Mouse (Mus musculus) retina, embryonic 14.5 days (tissue): ENCODE measurements around the gene Sipa1.

Source experiments
- DNase-seq: peaks from one replicate; pipeline ENCODE4 v3.0.0-alpha.2; 2015; ENCODE audit warnings: low spot score

Gene Sipa1

GRCm38 (mm10) chr19:5641641-5642040 is 21.9 kb downstream of the Sipa1 start:
- no peak for DNase-seq

- DNase-seq = no peak
Observed at GRCm38 (mm10) chr19:5641021-5641420, 22.5 kb downstream of the Sipa1 start.

DNA sequence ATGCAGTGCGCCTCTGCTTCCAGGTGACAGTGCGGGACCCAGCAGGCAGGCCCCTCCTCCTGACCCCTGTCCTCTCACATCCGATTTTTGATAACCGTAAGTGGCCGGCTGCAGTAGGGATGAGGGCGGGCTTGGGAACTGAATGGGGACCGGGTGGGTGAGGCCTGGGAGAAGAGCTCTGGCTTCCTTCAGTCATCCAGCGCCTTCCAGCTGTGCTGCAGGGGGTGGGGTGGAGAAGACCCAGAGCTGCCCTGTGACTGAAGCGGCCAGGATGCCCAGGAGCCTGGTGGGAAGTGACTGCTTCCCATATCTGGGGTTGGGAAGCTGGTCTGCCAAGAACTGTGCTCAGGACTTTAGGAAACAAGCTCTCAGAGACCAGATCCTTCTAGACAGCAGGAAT is 23.2 kb downstream of the Sipa1 start:
- no peak for DNase-seq

DNA sequence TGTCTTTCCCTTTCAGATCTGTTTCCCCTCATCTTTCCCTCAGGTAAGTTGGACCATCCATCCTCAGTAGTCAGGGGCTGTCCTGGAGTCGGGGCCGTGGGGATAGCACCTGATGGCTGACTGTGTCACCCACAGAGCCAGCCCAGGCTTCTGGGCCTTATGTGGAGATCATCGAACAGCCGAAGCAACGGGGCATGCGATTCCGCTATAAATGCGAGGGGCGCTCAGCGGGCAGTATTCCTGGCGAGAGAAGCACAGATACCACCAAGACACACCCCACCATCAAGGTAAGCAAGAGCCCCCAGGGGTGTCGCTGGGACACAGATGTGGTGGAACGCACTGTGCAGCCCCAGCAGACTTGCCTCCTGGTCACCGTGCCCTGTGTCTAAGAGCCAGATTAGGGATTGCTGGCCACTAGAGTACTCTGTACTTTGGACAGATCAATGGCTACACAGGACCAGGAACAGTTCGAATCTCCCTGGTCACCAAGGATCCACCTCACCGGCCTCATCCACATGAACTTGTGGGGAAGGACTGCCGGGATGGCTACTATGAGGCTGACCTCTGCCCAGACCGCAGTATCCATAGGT is 25.0 kb downstream of the Sipa1 start:
- no peak for DNase-seq

GRCm38 (mm10) chr19:5637069-5638047 is 26.1 kb downstream of the Sipa1 start, which contains the start of gene Rela:
Rela (plus strand) TSS chr19:5637483.
- DNase-seq = peak; percentile 84

DNA sequence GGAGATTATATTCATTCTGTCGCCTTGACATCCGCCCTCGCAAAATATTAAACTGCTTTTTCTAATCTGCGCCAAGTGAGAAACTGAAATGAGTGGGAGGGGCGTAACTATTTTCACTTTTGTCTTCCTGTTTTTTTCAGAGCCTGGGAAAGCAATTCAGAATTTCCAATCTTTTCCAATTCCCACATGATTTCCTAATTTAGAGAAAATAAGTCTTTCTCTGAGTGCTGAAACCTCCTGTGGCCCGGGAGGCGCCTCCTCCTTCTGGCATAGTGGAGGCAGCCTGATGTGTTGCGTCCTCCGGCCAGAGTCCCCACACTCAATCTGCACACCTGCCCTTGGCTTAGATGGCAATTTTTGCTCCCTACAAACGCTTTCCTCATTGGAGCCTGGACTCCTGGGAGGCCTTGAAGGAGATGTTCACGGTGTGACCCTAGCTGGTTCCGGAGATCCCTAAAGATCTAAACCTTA is 26.9 kb downstream of the Sipa1 start:
- no peak for DNase-seq

GRCm38 (mm10) chr19:5636036-5636570 is 27.4 kb downstream of the Sipa1 start:
- DNase-seq = no peak

GRCm38 (mm10) chr19:5632120-5632519 is 31.4 kb downstream of the Sipa1 start:
- no peak for DNase-seq

DNA sequence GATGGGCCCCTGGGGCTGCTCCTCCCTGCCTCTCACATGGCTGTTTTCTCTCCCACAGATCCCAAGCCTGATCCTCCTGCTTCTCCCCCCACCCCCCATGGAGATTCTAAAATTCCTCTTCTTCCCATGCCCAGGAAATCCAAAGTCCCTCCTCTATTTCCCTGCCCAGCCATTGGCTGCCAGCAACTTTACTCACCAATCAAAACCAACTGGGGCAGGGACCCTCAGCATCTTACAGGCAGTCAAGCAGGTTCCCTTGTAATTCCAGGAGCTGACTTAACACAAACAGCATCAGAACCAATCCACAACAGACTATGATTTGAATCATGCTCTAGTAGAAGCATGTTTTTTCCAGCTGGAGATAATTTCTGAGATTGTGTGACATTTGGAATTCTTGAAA is 33.6 kb downstream of the Sipa1 start:
- no peak for DNase-seq

DNA sequence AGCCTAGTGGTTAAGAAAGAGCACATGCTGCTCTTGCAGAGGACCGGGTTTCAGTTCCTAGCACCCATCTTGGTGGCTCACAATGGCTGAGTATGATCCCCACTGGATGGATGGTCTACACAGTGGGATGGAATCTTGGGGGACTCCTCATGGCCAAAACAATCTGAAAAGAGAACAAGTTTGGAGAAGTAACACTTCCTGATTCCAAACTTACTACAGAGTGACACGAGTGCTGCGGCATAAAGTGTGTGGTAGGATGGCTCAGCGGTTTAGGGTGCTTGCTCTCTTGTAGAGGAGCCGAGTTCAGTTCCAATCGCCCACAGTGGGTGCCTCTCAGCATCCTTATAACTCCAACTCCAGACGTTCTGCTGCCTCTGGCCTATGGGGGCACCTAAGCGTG is 38.2 kb downstream of the Sipa1 start:
- no peak for DNase-seq

- DNase-seq = no peak
Observed at GRCm38 (mm10) chr19:5621884-5622283, 41.6 kb downstream of the Sipa1 start.

- no peak for DNase-seq
Observed at GRCm38 (mm10) chr19:5620007-5620406, 43.5 kb downstream of the Sipa1 start.

GRCm38 (mm10) chr19:5614953-5615352 is 48.6 kb downstream of the Sipa1 start:
- DNase-seq = no peak

DNA sequence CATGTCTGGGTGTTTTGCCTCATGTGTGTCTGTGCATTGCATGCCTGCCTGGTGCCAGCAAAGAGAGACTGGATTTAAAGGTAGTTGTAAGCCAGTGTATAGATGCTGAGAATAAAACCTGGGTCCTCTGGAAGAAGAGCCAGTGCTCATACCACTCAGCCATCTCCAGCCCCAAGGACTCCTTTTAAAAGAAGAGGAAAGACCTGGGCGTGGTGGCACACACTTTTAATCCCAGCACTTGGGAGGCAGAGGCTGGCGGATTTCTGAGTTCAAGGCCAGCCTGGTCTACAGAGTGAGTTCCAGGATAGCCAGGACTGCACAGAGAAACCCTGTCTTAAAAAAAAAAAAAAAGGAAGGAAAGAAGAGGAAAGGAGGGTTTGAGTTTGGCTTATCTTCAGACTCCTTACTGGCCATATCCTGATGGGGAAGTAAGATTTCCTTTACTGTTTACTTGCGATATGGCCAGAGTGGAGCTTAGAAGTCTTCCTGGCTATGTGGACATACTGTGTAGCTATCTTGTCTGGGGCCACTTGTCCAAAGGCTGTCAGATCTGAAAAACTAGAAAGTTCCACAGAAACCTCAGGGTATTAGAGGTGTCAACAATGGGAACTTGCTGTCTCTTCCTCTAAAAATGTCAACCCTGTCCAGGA is 50.6 kb downstream of the Sipa1 start:
- no peak for DNase-seq

- peak; percentile 45 for DNase-seq
Observed at GRCm38 (mm10) chr19:5611973-5612372, 51.5 kb downstream of the Sipa1 start.

GRCm38 (mm10) chr19:5609547-5610404 is 53.7 kb downstream of the Sipa1 start, which contains the start of gene Kat5:
Kat5 (minus strand) TSS chr19:5610237.
- peak; percentile 91 for DNase-seq

- DNase-seq = no peak
Observed at GRCm38 (mm10) chr19:5609171-5609546, 54.3 kb downstream of the Sipa1 start.

DNA sequence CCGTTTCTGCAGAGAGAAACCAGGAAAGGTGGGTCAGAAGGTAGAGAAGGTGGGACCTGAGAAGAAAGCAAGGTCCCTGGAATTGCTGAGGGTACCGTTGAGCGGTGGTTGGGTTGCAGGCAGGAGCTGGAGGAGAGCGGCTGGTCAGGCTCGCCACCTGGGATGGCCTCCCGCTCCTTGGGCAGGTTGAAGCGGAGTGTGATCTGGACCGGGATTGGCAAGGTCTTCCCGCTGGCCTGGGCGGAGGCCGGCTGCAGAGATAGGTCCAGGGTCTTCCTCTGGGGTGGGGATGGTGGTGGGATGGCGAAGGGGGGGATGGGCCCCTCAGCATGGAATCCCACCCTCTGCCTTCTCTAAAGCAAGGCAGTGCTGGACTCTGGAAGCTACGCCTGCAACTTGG is 54.8 kb downstream of the Sipa1 start:
- no peak for DNase-seq

- no peak for DNase-seq
Observed at GRCm38 (mm10) chr19:5607705-5608410, 55.6 kb downstream of the Sipa1 start.

- DNase-seq = peak; percentile 21
Observed at GRCm38 (mm10) chr19:5606196-5606595, 57.3 kb downstream of the Sipa1 start.

DNA sequence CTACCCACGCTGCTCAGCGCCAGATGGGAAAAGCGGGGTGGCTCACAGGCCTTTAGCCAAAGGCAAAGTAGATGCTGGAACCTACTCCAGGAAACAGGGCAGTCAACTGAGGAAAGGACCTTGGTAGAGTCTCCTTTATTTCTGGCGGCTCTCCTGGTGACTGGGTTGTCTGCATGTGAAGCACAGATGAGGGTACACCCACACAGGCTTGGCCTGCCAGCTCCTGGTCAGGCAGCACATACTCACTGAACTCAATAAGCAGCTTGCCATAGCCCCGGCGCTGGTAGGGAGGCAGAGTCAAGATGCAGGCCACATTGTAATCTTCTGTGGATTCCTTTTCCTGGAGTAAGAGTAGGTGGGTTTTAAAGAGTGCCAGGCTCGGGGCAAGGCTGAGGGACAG is 58.4 kb downstream of the Sipa1 start:
- DNase-seq = no peak
